Comparison of ENCODE assay signal across 8 mouse cellular contexts in genomic region chr2:91929936-91930335, GRCm38 (mm10). TPM values are rescaled to one million over a fixed set of nuclear protein-coding genes. Genes with fewer than 3 reads are reported as not detected.
A peak's percentile ranks its signal among the peaks of the same experiment; 100 is the strongest.
DNase-seq lines count a peak whose midpoint lies in the region; ATAC-seq and TF ChIP-seq lines count a peak whose summit lies in the region.

No protein-coding gene starts in this region.

- no peak overlapping the region for H3K27ac ChIP-seq in forebrain, embryonic 16.5 days (ENCODE audit: low read length)
- no peak overlapping the region for H3K27ac ChIP-seq in intestine, embryonic 16.5 days (ENCODE audit: low read length)

- no peak for TF ChIP-seq POLR2A in lung, adult 2 months (IDR thresholded peaks at IDR 0.05; ENCODE audit: borderline replicate concordance, extremely low read depth, low read depth, low read length)

- no peaks in the 10 kb centered on the region for H3K36me3 ChIP-seq in forebrain, embryonic 16.5 days (ENCODE audit: control insufficient read depth, insufficient read depth)
- H3K36me3 ChIP-seq in intestine, embryonic 16.5 days (ENCODE audit: control insufficient read depth, insufficient read depth, low read length): peaks cover 6% of the 10 kb centered on the region

- peak overlapping the region; percentile 86 for H3K4me2 ChIP-seq in forebrain, embryonic 16.5 days (ENCODE audit: low read length)
- peak overlapping the region; percentile 77 for H3K4me2 ChIP-seq in intestine, embryonic 16.5 days (ENCODE audit: low read depth, low read length)

- peak; percentile 66 to 68 for DNase-seq in right cerebral cortex, postnatal 10 days (ENCODE audit: low spot score in 2 of 2)
- DNase-seq in right cerebral cortex, postnatal 36 days (ENCODE audit: low spot score in 2 of 2): no peak
- peak; percentile 64 for DNase-seq in c-Kit-positive CD71-positive TER-119-positive erythroid progenitor cells, embryonic 14.5 days (ENCODE audit: low spot score)
- DNase-seq in lung, adult 2 months: no peak
- peak; percentile 90 for DNase-seq in retina, postnatal 1 day
- no peak for DNase-seq in ovary, postnatal 36 days (ENCODE audit: low spot score)

- H3K9ac ChIP-seq in forebrain, embryonic 16.5 days (replicated peaks; ENCODE audit: low read depth, low read length): peak overlapping the region; percentile 19; the same call in 1 of the 2 replicates
- H3K9ac ChIP-seq in intestine, embryonic 16.5 days (ENCODE audit: low read depth, low read length): peak overlapping the region; percentile 79; the same call in 1 of the 2 replicates

- H3K4me1 ChIP-seq in forebrain, embryonic 16.5 days (replicated peaks; ENCODE audit: control insufficient read depth, insufficient read depth, low read length): peaks cover 27% of the 10 kb centered on the region
- H3K4me1 ChIP-seq in intestine, embryonic 16.5 days (ENCODE audit: control insufficient read depth, insufficient read depth, low read length): peaks cover 43% of the 10 kb centered on the region
- peaks cover 11% of the 10 kb centered on the region for H3K4me1 ChIP-seq in lung, adult 2 months (ENCODE audit: control insufficient read depth, insufficient read depth, low read length)

- ATAC-seq in forebrain, embryonic 16.5 days: no peak
- ATAC-seq in intestine, embryonic 16.5 days: no peak

- peak; percentile 76 for TF ChIP-seq CTCF in lung, adult 2 months (IDR thresholded peaks at IDR 0.05; ENCODE audit: insufficient read depth, low read length)

- H3K4me3 ChIP-seq in forebrain, embryonic 16.5 days (replicated peaks; ENCODE audit: low read length): peak overlapping the region; percentile 67
- H3K4me3 ChIP-seq in intestine, embryonic 16.5 days (ENCODE audit: low read length): peak overlapping the region; percentile 63
- H3K4me3 ChIP-seq in lung, adult 2 months (replicated peaks; ENCODE audit: extremely low read depth, low read depth, low read length): no peak overlapping the region

- 3% methylated on average over 12 of the region's 12 CpGs for WGBS in forebrain, embryonic 16.5 days
- 15% methylated on average over 12 of the region's 12 CpGs for WGBS in intestine, embryonic 16.5 days
- 15% methylated on average over 12 of the region's 12 CpGs for WGBS in lung, adult 2 months

- H3K27me3 ChIP-seq in forebrain, embryonic 16.5 days (replicated peaks; ENCODE audit: control insufficient read depth, insufficient read depth, low read length): no peaks in the 10 kb centered on the region
- H3K27me3 ChIP-seq in intestine, embryonic 16.5 days (replicated peaks; ENCODE audit: control insufficient read depth, insufficient read depth, low read length): peaks cover 1% of the 10 kb centered on the region; the same call in 1 of the 2 replicates

- H3K9me3 ChIP-seq in forebrain, embryonic 16.5 days (ENCODE audit: control insufficient read depth, low read length): no peaks in the 10 kb centered on the region
- H3K9me3 ChIP-seq in intestine, embryonic 16.5 days (ENCODE audit: control insufficient read depth, low read length): no peaks in the 10 kb centered on the region

RNA-seq across cellular contexts. Expression of gene Mdk, which starts 2.2 kb away (rescaled TPM):
- 256 and 290 TPM in 2 replicates for polyA plus RNA-seq in forebrain, embryonic 16.5 days (2015; fragmentation: Nextera tagmentation; extraction: Ambion mirVana)
- 370 and 437 TPM in 2 replicates for polyA plus RNA-seq in intestine, embryonic 16.5 days (2015; fragmentation: Nextera tagmentation; extraction: Ambion mirVana)
- polyA plus RNA-seq in lung, adult 2 months (2012; rRNA removed): 10.0 and 10.1 TPM in 2 replicates

RNA-seq across cellular contexts. Expression of gene Chrm4, which starts 2.9 kb away (rescaled TPM):
- 2.4 and 2.6 TPM in 2 replicates for polyA plus RNA-seq in forebrain, embryonic 16.5 days (2015; fragmentation: Nextera tagmentation; extraction: Ambion mirVana)
- 0.23 and 0.33 TPM in 2 replicates for polyA plus RNA-seq in intestine, embryonic 16.5 days (2015; fragmentation: Nextera tagmentation; extraction: Ambion mirVana)
- 0.10 and 0.13 TPM in 2 replicates for polyA plus RNA-seq in lung, adult 2 months (2012; rRNA removed)

RNA-seq across cellular contexts. Expression of gene Gm9821, which starts 15.6 kb away (rescaled TPM):
- 0.37 and 0.46 TPM in 2 replicates for polyA plus RNA-seq in forebrain, embryonic 16.5 days (2015; fragmentation: Nextera tagmentation; extraction: Ambion mirVana)
- polyA plus RNA-seq in intestine, embryonic 16.5 days (2015; fragmentation: Nextera tagmentation; extraction: Ambion mirVana): 0.28 and 0.55 TPM in 2 replicates
- not detected in 2 replicates for polyA plus RNA-seq in lung, adult 2 months (2012; rRNA removed)

RNA-seq across cellular contexts. Expression of gene Dgkz, which starts 45.7 kb away (rescaled TPM):
- 28.7 and 33.6 TPM in 2 replicates for polyA plus RNA-seq in forebrain, embryonic 16.5 days (2015; fragmentation: Nextera tagmentation; extraction: Ambion mirVana)
- polyA plus RNA-seq in intestine, embryonic 16.5 days (2015; fragmentation: Nextera tagmentation; extraction: Ambion mirVana): 46.4 and 66.7 TPM in 2 replicates
- polyA plus RNA-seq in lung, adult 2 months (2012; rRNA removed): 252 and 308 TPM in 2 replicates

Comparison
In these comparisons a context has a peak if more than half of its experiments do, and no peak if none do; other contexts are left out.
1. DNase-seq: peak in right cerebral cortex, postnatal 10 days (2 of 2), c-Kit-positive CD71-positive TER-119-positive erythroid progenitor cells, embryonic 14.5 days (single experiment) and retina, postnatal 1 day (single experiment); none in right cerebral cortex, postnatal 36 days (0 of 2), lung, adult 2 months (single experiment) and ovary, postnatal 36 days (single experiment).
2. RNA of gene Mdk, which starts 2.2 kb away (polyA plus RNA-seq): 370 to 437 TPM in intestine, embryonic 16.5 days and 256 to 290 TPM in forebrain, embryonic 16.5 days; 10.0 to 10.1 TPM in lung, adult 2 months; every median in the first group is over 10 times any median in the second.